Mouse (Mus musculus) cerebellum, adult 11 months (tissue): ENCODE results near the gene Gm20388.
"Not testable (repeated sequence)": the region's sequence is repeated elsewhere in the genome, so short reads cannot be mapped to it uniquely, and the experiment has no call there.

Experiments used
- DNase-seq: peaks from one replicate; pipeline ENCODE4 v3.0.0; 2022

Gene Gm20388

DNA sequence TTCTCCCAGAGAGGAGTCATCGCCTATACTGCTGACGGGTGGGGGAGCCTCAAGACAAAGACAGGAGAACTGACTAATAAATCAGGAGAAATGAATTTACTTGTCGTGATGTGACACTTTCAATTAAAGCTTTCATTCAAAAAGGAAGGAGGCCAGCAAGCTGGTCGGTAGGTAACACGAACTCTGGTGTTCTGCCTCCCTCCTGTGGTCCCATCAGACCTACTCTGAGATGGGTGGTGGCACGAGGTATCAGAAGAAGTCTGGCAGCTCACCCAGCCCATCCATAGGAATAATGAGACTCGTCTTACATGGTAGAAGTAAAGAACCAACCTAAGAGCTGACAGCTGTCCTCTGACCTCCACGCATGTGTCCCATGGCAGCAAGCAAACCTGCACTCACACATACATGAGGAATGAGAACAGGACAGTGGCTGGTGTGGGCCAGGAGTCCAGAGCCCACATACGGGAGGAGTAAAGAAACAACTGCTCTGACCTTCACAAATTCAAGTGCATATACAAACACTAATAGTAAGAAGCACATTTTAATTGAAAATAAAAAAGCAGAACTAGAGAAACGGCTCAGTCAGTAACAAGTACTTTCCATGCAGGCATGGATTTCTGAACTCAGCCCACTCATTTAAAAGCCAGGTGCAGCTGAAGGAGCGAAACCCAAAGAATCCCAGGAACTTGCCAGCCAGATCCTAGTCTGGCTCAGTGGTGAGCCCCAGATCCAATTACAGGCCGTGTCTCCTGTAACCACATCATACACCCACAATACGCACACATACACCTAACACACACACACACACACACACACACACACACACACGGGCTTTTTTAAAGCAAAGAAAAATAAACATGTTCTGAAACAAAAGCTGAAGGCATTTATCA is 3093.6 kb downstream of the Gm20388 start:
- DNase-seq, result no peak

- DNase-seq, result no peak
Observed at GRCm38 (mm10) chr8:123005328-123005727, 3094.7 kb downstream of the Gm20388 start.

- DNase-seq, result no peak
Observed at GRCm38 (mm10) chr8:123005805-123006204, 3095.2 kb downstream of the Gm20388 start.

GRCm38 (mm10) chr8:123011321-123011720 is 3100.7 kb downstream of the Gm20388 start:
- DNase-seq, result no peak

DNA sequence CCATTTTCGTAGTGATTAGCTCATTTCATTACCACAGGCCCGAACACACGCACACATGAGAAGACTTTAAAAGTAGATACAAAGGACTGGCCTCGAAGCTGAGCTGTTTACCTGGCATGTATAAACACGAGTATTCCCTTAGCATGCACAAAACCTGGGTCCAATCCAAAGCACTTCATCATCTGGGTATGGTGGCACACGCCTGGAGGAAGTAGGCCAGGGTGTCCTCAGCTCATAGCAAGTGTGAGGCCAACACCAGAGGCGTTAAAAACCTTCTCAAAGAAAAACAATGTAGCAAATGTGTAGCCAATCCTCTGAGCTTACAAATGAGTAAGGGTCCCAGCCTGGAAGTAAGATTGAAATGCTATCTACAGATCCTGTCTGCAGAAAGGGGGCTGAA is 3103.8 kb downstream of the Gm20388 start:
- DNase-seq, result no peak

DNA sequence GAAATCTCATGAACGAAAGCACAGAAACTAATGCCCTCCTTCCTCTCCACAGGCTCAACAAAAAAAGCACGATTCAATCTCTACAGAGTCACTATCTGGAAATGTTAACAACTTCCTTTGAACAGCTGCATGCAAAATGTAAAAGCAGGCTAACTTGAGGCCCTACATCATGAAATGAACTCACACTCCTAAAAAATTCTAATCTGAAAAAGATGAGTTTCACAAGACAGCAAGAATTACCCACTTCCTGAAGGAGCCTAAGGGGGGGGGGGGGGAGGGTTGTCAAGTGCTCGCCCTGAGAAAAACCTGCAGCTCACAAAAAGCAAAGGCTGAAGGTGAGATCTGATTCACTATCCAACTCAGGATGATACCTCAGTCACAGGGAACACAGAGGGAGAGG is 3104.4 kb downstream of the Gm20388 start:
- DNase-seq, result no peak

DNA sequence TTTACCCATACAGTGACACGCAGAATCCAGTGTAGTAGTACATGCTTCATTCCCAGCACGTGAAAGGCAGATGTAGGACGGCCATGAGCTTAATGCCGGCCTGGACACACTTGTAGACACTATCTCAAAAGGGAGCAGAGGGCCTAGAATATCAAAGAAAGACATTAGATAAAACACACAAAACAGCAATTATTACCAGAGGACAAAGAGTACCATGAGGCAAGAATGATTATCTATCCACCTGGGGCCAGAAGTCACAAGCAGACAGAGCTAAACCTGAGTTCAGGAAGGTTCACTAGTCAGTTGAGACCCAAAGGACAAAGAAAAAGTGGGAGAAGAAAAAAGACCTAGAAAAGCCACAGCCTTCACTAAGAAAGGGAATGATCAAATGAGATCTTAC is 3106.5 kb downstream of the Gm20388 start:
- no peak for DNase-seq

- DNase-seq, result no peak
Observed at GRCm38 (mm10) chr8:123018484-123019164, 3108.0 kb downstream of the Gm20388 start.

GRCm38 (mm10) chr8:123020084-123020483 is 3109.4 kb downstream of the Gm20388 start:
- no peak for DNase-seq

DNA sequence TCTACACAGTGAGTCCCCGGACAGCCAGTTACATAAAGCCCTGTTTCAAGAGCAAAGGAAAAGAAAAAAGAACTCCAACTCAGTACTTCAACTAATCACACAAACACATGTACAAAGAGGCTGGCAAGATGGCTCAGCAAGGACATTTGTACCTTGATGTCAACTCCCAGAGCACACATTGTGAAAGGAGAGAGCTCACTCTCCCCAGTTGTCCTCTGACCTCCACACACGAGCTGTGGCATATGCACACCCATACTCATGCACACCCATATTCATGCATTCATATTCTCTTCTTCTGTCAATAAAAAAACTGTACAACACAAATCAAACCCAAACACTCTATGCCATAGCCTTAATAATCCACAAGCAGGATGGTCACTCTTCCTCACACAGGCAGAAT is 3110.2 kb downstream of the Gm20388 start:
- no peak for DNase-seq

DNA sequence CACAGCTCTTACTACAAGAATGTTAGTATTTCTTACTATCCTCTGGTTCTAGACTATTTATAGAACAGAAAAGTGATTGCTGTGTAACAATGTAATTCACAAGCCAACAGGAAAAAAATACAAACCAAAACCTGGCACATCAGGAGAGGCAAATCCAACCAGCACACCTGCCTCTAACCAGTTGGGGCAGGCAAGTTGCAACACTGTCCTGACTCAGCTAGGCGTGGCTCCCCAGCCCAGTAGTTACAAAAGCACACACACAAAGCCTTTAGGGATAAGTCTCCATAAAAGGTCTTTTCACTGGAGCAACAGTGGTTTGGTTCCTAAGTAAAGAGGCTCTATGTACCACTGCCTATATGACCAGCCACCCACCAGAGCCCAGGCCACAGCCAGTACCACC is 3110.6 kb downstream of the Gm20388 start:
- no peak for DNase-seq

GRCm38 (mm10) chr8:123022727-123023126 is 3112.1 kb downstream of the Gm20388 start:
- DNase-seq, result no peak

GRCm38 (mm10) chr8:123024226-123024625 is 3113.6 kb downstream of the Gm20388 start:
- DNase-seq, result no peak

DNA sequence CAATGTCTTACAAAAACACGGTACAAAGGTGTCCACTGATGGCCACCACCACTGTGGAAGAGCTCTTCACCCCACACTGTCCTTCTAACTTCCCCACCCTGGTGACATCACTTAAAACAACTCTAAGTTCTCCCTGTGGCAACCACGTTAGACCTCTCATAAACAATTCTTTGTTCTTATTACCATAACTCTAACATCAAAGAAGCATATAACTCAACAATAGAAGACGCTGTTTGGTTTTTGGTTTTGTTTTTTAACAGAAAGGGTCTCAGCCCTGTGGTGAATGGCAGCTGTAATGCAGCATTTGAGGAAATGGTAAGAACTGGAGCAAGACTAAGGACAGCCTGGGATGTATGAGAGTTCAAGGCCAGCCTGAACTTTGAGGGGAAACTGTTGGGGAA is 3115.3 kb downstream of the Gm20388 start:
- no peak for DNase-seq

- no peak for DNase-seq
Observed at GRCm38 (mm10) chr8:123027786-123028185, 3117.1 kb downstream of the Gm20388 start.

DNA sequence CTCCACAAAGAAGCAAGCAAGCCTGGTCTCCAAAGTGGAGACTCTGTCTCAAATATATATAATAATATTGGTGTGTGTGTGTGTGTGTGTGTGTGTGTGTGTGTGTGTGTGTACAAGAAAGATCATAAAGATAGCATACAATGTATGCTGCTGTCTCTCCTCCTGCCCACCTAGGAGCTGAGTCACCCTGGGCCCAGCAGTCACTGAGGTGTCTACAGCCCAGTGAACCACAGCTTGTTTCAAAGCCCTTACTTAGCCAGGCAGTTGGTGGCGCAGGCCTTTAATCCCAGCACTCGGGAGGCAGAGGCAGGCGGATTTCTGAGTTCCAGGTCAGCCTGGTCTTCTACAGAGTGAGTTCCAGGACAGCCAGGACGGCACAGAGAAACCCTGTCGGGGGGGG is 3119.4 kb downstream of the Gm20388 start:
- not testable (repeated sequence) for DNase-seq

DNA sequence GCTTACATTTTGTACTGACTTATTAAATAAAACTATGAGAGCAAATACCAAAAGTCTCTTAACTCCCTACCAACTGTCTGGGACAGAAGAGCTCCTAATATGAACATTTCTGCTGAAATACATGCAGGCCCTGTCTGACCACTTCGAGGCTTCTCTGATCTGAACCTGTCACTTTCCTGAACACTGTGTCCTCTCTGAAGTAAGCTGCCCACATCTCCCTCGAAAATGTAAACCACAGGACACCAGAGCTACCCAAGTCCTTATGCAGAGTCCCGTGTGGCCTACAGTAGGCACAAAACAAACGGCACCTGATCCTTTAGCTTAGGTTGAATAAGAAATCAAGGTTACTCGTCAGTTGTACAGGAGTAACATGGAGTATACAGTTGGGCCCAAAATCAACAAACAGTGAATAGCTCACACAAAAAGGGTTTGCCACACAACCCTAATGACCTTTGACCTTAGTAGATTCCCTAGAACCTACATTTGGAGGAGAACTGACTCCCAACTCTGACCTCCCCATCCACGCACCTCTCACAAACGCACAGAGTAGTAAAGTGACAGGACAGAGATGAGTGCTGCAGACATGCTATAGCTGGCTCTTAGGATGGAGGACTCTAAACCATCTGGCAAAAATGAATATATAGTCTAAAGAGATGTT is 3120.8 kb downstream of the Gm20388 start:
- DNase-seq, result no peak

DNA sequence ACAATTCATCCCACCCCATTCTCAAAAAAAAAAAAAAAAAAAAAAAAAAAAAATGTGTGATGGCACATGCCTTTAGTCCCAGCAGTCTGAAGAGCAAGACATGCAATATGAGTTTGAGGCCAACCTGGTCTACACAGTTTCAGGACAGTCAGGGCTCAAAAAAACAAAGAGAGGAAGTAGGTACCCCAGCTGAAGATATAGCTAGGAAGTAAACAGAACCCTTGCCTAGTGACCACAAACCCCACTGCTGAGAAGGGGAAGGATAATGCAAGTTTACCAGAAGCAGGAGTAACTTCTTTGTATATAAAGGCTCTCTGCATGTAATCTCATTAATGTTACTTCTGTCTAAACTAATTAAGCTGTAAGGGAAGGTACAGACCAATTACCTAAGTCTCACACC is 3122.1 kb downstream of the Gm20388 start:
- DNase-seq, result no peak

DNA sequence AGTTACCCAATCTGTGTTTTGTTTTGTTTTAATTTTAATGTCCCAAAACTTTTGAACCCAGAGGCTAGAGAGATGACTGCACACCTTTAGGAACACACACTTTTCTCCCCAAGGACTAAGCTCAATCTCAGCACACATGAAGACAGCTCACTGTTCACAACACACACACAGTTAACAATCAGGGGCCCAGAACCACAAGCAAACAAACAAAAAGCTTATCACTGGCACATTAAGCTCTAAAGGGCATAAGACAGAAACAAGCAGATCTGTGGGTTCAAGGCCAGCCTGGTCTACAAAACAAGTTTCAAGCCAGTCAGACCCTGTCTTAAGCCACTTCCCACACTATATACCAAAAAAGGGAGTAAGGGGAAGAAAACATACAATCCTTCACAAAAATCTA is 3122.8 kb downstream of the Gm20388 start:
- DNase-seq, result no peak

DNA sequence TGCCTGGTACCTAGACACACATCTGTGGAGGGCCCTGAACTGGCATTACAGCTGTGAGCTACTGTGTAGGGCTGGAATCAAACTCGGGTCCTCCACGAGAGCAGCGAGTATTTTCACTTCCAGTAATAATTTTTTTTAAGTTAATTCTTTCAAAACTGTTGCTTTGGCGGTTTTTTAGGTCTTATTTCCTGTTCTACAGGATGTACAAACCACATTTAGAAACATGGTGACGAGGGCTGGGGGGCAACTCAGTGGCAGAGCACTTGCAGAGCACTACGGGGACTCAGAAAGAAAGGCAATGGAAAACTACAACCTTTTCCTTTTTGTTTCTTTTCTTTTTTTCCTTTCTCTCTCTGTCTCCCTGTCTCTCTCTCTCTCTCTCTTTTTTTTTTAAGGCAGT is 3123.5 kb downstream of the Gm20388 start:
- DNase-seq, result no peak

DNA sequence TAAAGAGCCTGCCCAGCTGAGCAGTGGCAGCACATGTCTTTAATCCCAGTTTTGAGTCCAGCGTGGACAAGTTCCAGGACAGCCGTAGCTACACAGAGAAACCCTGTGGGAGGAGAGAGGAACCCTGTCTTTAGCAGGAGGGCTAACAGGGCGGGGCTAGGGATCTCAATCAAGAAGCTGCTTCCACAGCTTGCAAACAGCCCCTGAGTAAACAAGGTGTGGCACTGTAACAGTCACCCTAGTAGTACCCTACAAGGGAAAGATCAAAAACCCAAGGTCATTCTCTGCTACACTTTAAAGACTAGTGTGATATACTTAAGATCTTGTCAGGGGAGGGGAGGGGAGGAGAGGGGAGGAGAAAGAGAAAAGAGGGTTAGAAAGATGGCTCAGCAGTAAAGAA is 3126.3 kb downstream of the Gm20388 start:
- DNase-seq, result no peak

GRCm38 (mm10) chr8:123037487-123037886 is 3126.8 kb downstream of the Gm20388 start:
- no peak for DNase-seq

DNA sequence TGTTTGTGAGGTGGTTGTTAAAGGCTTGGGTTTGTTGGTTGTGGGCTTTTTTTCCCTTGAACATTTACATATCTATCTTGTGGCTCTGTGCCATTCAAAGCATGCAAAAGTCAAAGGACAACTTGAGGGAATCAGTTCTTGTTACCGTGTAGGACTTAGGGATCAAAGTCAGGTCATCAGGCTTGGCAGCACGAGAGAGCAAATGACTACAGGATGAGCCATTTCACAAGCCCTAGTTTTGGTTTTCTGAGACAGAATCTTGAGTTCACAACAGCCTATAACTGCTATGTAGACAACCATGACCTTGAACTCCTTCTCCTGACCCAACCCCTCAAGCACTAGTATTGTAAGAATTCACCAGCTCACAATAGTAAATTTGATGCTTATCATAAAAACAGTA is 3127.7 kb downstream of the Gm20388 start:
- no peak for DNase-seq
